Mouse (Mus musculus): ENCODE measurements around the gene Smchd1.

Gene Smchd1

GRCm38 (mm10) chr17:71309711-71310485, 165.2 kb downstream of the Smchd1 start:
- peak; percentile 21 to 34 for DNase-seq

- no peak for DNase-seq
Observed at GRCm38 (mm10) chr17:71309141-71309540, 166.0 kb downstream of the Smchd1 start.

GRCm38 (mm10) chr17:71308296-71308695, 166.8 kb downstream of the Smchd1 start:
- DNase-seq, result no peak

GRCm38 (mm10) chr17:71307251-71307790, 167.8 kb downstream of the Smchd1 start:
- no peak for DNase-seq

- no peak for DNase-seq
Observed at GRCm38 (mm10) chr17:71306716-71307115, 168.4 kb downstream of the Smchd1 start.

- DNase-seq, result no peak
Observed at GRCm38 (mm10) chr17:71306091-71306490, 169.1 kb downstream of the Smchd1 start.

- no peak for DNase-seq
Observed at GRCm38 (mm10) chr17:71303444-71303843, 171.7 kb downstream of the Smchd1 start.

GRCm38 (mm10) chr17:71301413-71301812, 173.7 kb downstream of the Smchd1 start:
- DNase-seq, result no peak

GRCm38 (mm10) chr17:71300338-71300737, 174.8 kb downstream of the Smchd1 start:
- DNase-seq, result no peak

GRCm38 (mm10) chr17:71299879-71300278, 175.3 kb downstream of the Smchd1 start:
- DNase-seq, result no peak

- no peak for DNase-seq
Observed at GRCm38 (mm10) chr17:71294570-71294969, 180.6 kb downstream of the Smchd1 start.

All from B cell, adult 2 months (primary cell).